Mouse (Mus musculus): ENCODE data around the gene Elp5. TPM values are rescaled to one million over a fixed set of nuclear protein-coding genes. Genes with fewer than 3 reads are reported as not detected.

Gene Elp5
- total and polyA plus RNA-seq, 2 experiments from 2014 or later, result 115 to 187 TPM

DNA sequence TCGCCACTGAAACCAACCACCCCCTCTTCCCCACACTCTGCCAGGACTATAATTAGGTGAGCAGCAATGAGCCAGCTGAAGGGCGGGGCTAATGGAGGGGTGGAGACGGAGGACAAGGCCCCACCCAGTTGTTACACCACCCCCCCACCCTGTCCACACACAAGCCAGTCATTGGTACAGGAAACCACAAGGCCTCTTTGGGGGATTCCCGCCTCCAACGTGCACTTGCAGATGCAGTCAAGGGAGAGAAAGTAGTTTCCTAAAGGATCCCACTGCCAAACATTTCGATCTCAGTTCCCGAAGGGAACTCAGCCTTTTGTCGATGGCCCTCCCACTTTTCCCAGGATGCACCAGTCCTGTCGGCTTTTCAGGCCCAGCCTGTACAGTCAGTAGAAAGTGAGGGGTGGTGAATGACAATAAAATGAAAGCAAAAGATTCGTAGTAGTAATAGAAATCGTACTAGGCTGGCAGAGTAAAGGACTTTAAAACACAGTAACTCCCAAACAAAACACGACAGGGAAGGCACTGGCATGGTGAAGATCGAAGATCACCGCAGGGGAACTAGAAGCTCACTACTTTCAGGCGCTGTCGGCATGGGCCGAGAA, 62.6 kb downstream of the Elp5 start:
- Histone ChIP-seq H3K4me2 (ENCODE audit: low read depth) (peak overlapping the region; percentile 95), H3K4me1 (ENCODE audit: insufficient read depth) (peaks cover 9% of the 10 kb centered on the region), H3K9ac (peak overlapping the region; percentile 87), H3K4me3 (ENCODE audit: low read depth, low read length) (peak overlapping the region; percentile 84), H3K36me3 (ENCODE audit: insufficient read depth) (peaks cover 44% of the 10 kb centered on the region), H3K27ac (ENCODE audit: low read depth, low read length) (peak overlapping the region; percentile 95), H3K27me3 (ENCODE audit: insufficient read depth, low read length) (no peaks in the 10 kb centered on the region), H3K9me3 (ENCODE audit: low read length) (no peaks in the 10 kb centered on the region)
- DNase-seq, result peak; percentile 71
- no peak for TF ChIP-seq CTCF (IDR thresholded peaks at IDR 0.05; ENCODE audit: low read depth)
- no peak for ATAC-seq
- WGBS, result 2% methylated on average over 17 of the region's 17 CpGs

DNA sequence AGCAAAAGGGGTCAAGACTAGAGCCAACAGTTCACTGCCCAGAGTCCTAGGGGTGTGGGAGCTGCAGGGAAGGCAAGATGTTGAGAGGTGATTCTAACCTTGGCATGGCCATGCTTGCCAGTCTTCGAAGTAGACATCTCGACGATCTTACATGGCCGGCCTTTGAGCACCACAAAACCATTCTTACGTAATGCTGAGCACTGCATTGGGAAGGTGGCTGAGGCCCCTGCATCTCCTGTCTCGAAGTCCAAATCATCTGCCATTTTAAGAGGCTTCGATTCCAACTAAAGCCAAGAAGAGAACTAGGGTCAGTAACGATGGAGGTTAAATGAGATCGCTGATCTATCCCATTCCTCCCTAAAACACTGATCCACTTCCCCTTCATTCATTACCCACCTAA, 63.3 kb downstream of the Elp5 start:
- DNase-seq (no peak), ATAC-seq (no peak)
- Histone ChIP-seq H3K36me3 (ENCODE audit: insufficient read depth) (peaks cover 45% of the 10 kb centered on the region), H3K27me3 (ENCODE audit: insufficient read depth, low read length) (no peaks in the 10 kb centered on the region), H3K4me2 (ENCODE audit: low read depth) (peak overlapping the region; percentile 95), H3K4me3 (ENCODE audit: low read depth, low read length) (peak overlapping the region; percentile 84; the same call in 1 of the 2 replicates), H3K27ac (ENCODE audit: low read depth, low read length) (no peak overlapping the region), H3K9me3 (ENCODE audit: low read length) (no peaks in the 10 kb centered on the region), H3K4me1 (ENCODE audit: insufficient read depth) (peaks cover 12% of the 10 kb centered on the region), H3K9ac (peak overlapping the region; percentile 87)
- TF ChIP-seq CTCF (IDR thresholded peaks at IDR 0.05; ENCODE audit: low read depth), result no peak
- WGBS, result 83% methylated on average over 9 of the region's 9 CpGs

MicroRNAs within 50 kb of the gene (microRNA counts, 519-probe panel; counts per million panel counts)
- microRNA mmu-miR-324-3p (not detected), microRNA mmu-miR-324-5p (4,164 counts per million, percentile 50 among the panel's probes with 10 or more counts)

Small RNAs within 50 kb of the gene (microRNA-seq; reads per million reads assigned to microRNA genes)
- gene Gm44349, result 0 to 0.39 reads per million in 2 experiments
- gene Mir324, result 3,417 to 4,303 reads per million in 2 experiments

Other genes starting within 250 kb of the Elp5 start
Only the 30 nearest of the 36 such genes appear.
- gene Chrnb1, start 186.6 kb downstream of the Elp5 start, total RNA-seq (2014; rRNA removed), result 0.33 and 3.8 TPM in 2 replicates
- 0.69 and 1.2 TPM in 2 replicates for gene Chrnb1, start 186.6 kb downstream of the Elp5 start, polyA plus RNA-seq (2015; fragmentation: Nextera tagmentation; extraction: Ambion mirVana)
- 10.1 and 15.9 TPM in 2 replicates for gene Fgf11, start 180.7 kb downstream of the Elp5 start, total RNA-seq (2014; rRNA removed)
- 1.6 and 3.1 TPM in 2 replicates for gene Fgf11, start 180.7 kb downstream of the Elp5 start, polyA plus RNA-seq (2015; fragmentation: Nextera tagmentation; extraction: Ambion mirVana)
- 0.23 and 0.76 TPM in 2 replicates for gene Tmem102, start 176.9 kb downstream of the Elp5 start, total RNA-seq (2014; rRNA removed)
- gene Tmem102, start 176.9 kb downstream of the Elp5 start, polyA plus RNA-seq (2015; fragmentation: Nextera tagmentation; extraction: Ambion mirVana), result 0.74 and 1.2 TPM in 2 replicates
- not detected in 2 replicates for gene Gm39566, start 167.2 kb downstream of the Elp5 start, total RNA-seq (2014; rRNA removed)
- not detected in 2 replicates for gene Gm39566, start 167.2 kb downstream of the Elp5 start, polyA plus RNA-seq (2015; fragmentation: Nextera tagmentation; extraction: Ambion mirVana)
- not detected in 2 replicates for gene Spem2, start 164.1 kb downstream of the Elp5 start, total RNA-seq (2014; rRNA removed)
- not detected in 2 replicates for gene Spem2, start 164.1 kb downstream of the Elp5 start, polyA plus RNA-seq (2015; fragmentation: Nextera tagmentation; extraction: Ambion mirVana)
- gene Spem1, start 160.3 kb downstream of the Elp5 start, total RNA-seq (2014; rRNA removed), result 0.38 and 0.62 TPM in 2 replicates
- gene Spem1, start 160.3 kb downstream of the Elp5 start, polyA plus RNA-seq (2015; fragmentation: Nextera tagmentation; extraction: Ambion mirVana), result 0.23 and 0.50 TPM in 2 replicates
- 82.2 and 104 TPM in 2 replicates for gene Nlgn2, start 144.7 kb downstream of the Elp5 start, total RNA-seq (2014; rRNA removed)
- 13.0 and 18.2 TPM in 2 replicates for gene Nlgn2, start 144.7 kb downstream of the Elp5 start, polyA plus RNA-seq (2015; fragmentation: Nextera tagmentation; extraction: Ambion mirVana)
- gene Tmem256, start 144.0 kb downstream of the Elp5 start, total RNA-seq (2014; rRNA removed), result 117 and 189 TPM in 2 replicates
- 350 and 422 TPM in 2 replicates for gene Tmem256, start 144.0 kb downstream of the Elp5 start, polyA plus RNA-seq (2015; fragmentation: Nextera tagmentation; extraction: Ambion mirVana)
- gene Plscr3, start 136.1 kb downstream of the Elp5 start, total RNA-seq (2014; rRNA removed), result 26.6 and 30.6 TPM in 2 replicates
- gene Plscr3, start 136.1 kb downstream of the Elp5 start, polyA plus RNA-seq (2015; fragmentation: Nextera tagmentation; extraction: Ambion mirVana), result 36.2 and 38.2 TPM in 2 replicates
- not detected in 2 replicates for gene Tnk1, start 123.8 kb downstream of the Elp5 start, total RNA-seq (2014; rRNA removed)
- gene Tnk1, start 123.8 kb downstream of the Elp5 start, polyA plus RNA-seq (2015; fragmentation: Nextera tagmentation; extraction: Ambion mirVana), result 0.10 and 0.23 TPM in 2 replicates
- not detected in 2 replicates for gene Tmem95, start 104.5 kb downstream of the Elp5 start, total RNA-seq (2014; rRNA removed)
- not detected in 2 replicates for gene Tmem95, start 104.5 kb downstream of the Elp5 start, polyA plus RNA-seq (2015; fragmentation: Nextera tagmentation; extraction: Ambion mirVana)
- gene Kctd11, start 101.1 kb downstream of the Elp5 start, total RNA-seq (2014; rRNA removed), result 1.0 and 1.3 TPM in 2 replicates
- gene Kctd11, start 101.1 kb downstream of the Elp5 start, polyA plus RNA-seq (2015; fragmentation: Nextera tagmentation; extraction: Ambion mirVana), result 0.58 and 0.88 TPM in 2 replicates
- gene Acap1, start 87.0 kb downstream of the Elp5 start, total RNA-seq (2014; rRNA removed), result 0.90 TPM in 1 of 2 replicates, not detected in the other
- gene Acap1, start 87.0 kb downstream of the Elp5 start, polyA plus RNA-seq (2015; fragmentation: Nextera tagmentation; extraction: Ambion mirVana), result 0.26 and 0.48 TPM in 2 replicates
- gene 2810408A11Rik, start 81.5 kb downstream of the Elp5 start, total RNA-seq (2014; rRNA removed), result 9.2 and 10.5 TPM in 2 replicates
- gene 2810408A11Rik, start 81.5 kb downstream of the Elp5 start, polyA plus RNA-seq (2015; fragmentation: Nextera tagmentation; extraction: Ambion mirVana), result 10.6 and 11.4 TPM in 2 replicates
- gene Neurl4, start 81.4 kb downstream of the Elp5 start, total RNA-seq (2014; rRNA removed), result 97.4 and 155 TPM in 2 replicates
- 15.6 and 18.2 TPM in 2 replicates for gene Neurl4, start 81.4 kb downstream of the Elp5 start, polyA plus RNA-seq (2015; fragmentation: Nextera tagmentation; extraction: Ambion mirVana)
- gene Gps2, start 68.6 kb downstream of the Elp5 start, total RNA-seq (2014; rRNA removed), result 44.4 and 48.0 TPM in 2 replicates
- gene Gps2, start 68.6 kb downstream of the Elp5 start, polyA plus RNA-seq (2015; fragmentation: Nextera tagmentation; extraction: Ambion mirVana), result 64.9 and 67.1 TPM in 2 replicates
- 489 and 520 TPM in 2 replicates for gene Eif5a, start 60.6 kb downstream of the Elp5 start, total RNA-seq (2014; rRNA removed)
- 1,306 and 1,372 TPM in 2 replicates for gene Eif5a, start 60.6 kb downstream of the Elp5 start, polyA plus RNA-seq (2015; fragmentation: Nextera tagmentation; extraction: Ambion mirVana)
- 7.8 and 22.8 TPM in 2 replicates for gene Ybx2, start 46.7 kb downstream of the Elp5 start, total RNA-seq (2014; rRNA removed)
- gene Ybx2, start 46.7 kb downstream of the Elp5 start, polyA plus RNA-seq (2015; fragmentation: Nextera tagmentation; extraction: Ambion mirVana), result 1.5 and 2.5 TPM in 2 replicates
- 4.1 and 7.8 TPM in 2 replicates for gene Slc2a4, start 34.3 kb downstream of the Elp5 start, total RNA-seq (2014; rRNA removed)
- gene Slc2a4, start 34.3 kb downstream of the Elp5 start, polyA plus RNA-seq (2015; fragmentation: Nextera tagmentation; extraction: Ambion mirVana), result 3.5 and 3.9 TPM in 2 replicates
- not detected in 2 replicates for gene Cldn7, start 17.7 kb downstream of the Elp5 start, total RNA-seq (2014; rRNA removed)
- 0.34 and 0.42 TPM in 2 replicates for gene Cldn7, start 17.7 kb downstream of the Elp5 start, polyA plus RNA-seq (2015; fragmentation: Nextera tagmentation; extraction: Ambion mirVana)
- gene Ctdnep1, start 1.4 kb downstream of the Elp5 start, total RNA-seq (2014; rRNA removed), result 29.7 and 41.4 TPM in 2 replicates
- 21.2 and 23.2 TPM in 2 replicates for gene Ctdnep1, start 1.4 kb downstream of the Elp5 start, polyA plus RNA-seq (2015; fragmentation: Nextera tagmentation; extraction: Ambion mirVana)
- gene Gabarap, start 8.6 kb upstream of the Elp5 start, total RNA-seq (2014; rRNA removed), result 246 and 261 TPM in 2 replicates
- 574 and 668 TPM in 2 replicates for gene Gabarap, start 8.6 kb upstream of the Elp5 start, polyA plus RNA-seq (2015; fragmentation: Nextera tagmentation; extraction: Ambion mirVana)
- 47.6 and 52.7 TPM in 2 replicates for gene Phf23, start 13.3 kb upstream of the Elp5 start, total RNA-seq (2014; rRNA removed)
- 48.0 and 49.7 TPM in 2 replicates for gene Phf23, start 13.3 kb upstream of the Elp5 start, polyA plus RNA-seq (2015; fragmentation: Nextera tagmentation; extraction: Ambion mirVana)
- gene Dvl2, start 18.1 kb upstream of the Elp5 start, total RNA-seq (2014; rRNA removed), result 31.9 and 43.9 TPM in 2 replicates
- gene Dvl2, start 18.1 kb upstream of the Elp5 start, polyA plus RNA-seq (2015; fragmentation: Nextera tagmentation; extraction: Ambion mirVana), result 12.7 and 15.7 TPM in 2 replicates
- gene Acadvl, start 32.9 kb upstream of the Elp5 start, total RNA-seq (2014; rRNA removed), result 45.1 and 47.7 TPM in 2 replicates
- gene Acadvl, start 32.9 kb upstream of the Elp5 start, polyA plus RNA-seq (2015; fragmentation: Nextera tagmentation; extraction: Ambion mirVana), result 47.9 and 51.5 TPM in 2 replicates
- 214 and 230 TPM in 2 replicates for gene Dlg4, start 34.4 kb upstream of the Elp5 start, total RNA-seq (2014; rRNA removed)
- 12.1 and 14.3 TPM in 2 replicates for gene Dlg4, start 34.4 kb upstream of the Elp5 start, polyA plus RNA-seq (2015; fragmentation: Nextera tagmentation; extraction: Ambion mirVana)
- gene Asgr1, start 71.6 kb upstream of the Elp5 start, total RNA-seq (2014; rRNA removed), result 3.0 and 5.4 TPM in 2 replicates
- 4.3 and 4.5 TPM in 2 replicates for gene Asgr1, start 71.6 kb upstream of the Elp5 start, polyA plus RNA-seq (2015; fragmentation: Nextera tagmentation; extraction: Ambion mirVana)
- gene Asgr2, start 110.1 kb upstream of the Elp5 start, total RNA-seq (2014; rRNA removed), result not detected in 2 replicates
- not detected in 2 replicates for gene Asgr2, start 110.1 kb upstream of the Elp5 start, polyA plus RNA-seq (2015; fragmentation: Nextera tagmentation; extraction: Ambion mirVana)
- 1.0 and 1.1 TPM in 2 replicates for gene Mgl2, start 147.8 kb upstream of the Elp5 start, total RNA-seq (2014; rRNA removed)
- 1.5 and 1.9 TPM in 2 replicates for gene Mgl2, start 147.8 kb upstream of the Elp5 start, polyA plus RNA-seq (2015; fragmentation: Nextera tagmentation; extraction: Ambion mirVana)
- gene Clec10a, start 173.7 kb upstream of the Elp5 start, total RNA-seq (2014; rRNA removed), result 0.67 and 1.3 TPM in 2 replicates
- gene Clec10a, start 173.7 kb upstream of the Elp5 start, polyA plus RNA-seq (2015; fragmentation: Nextera tagmentation; extraction: Ambion mirVana), result 1.6 TPM in 2 replicates